Mouse (Mus musculus): ENCODE measurements around the gene Psen2. TPM values are rescaled to one million over a fixed set of nuclear protein-coding genes. Genes with fewer than 3 reads are reported as not detected.

Gene Psen2
- polyA plus RNA-seq, 1 experiment from 2014 or later = 9.4 TPM

DNA sequence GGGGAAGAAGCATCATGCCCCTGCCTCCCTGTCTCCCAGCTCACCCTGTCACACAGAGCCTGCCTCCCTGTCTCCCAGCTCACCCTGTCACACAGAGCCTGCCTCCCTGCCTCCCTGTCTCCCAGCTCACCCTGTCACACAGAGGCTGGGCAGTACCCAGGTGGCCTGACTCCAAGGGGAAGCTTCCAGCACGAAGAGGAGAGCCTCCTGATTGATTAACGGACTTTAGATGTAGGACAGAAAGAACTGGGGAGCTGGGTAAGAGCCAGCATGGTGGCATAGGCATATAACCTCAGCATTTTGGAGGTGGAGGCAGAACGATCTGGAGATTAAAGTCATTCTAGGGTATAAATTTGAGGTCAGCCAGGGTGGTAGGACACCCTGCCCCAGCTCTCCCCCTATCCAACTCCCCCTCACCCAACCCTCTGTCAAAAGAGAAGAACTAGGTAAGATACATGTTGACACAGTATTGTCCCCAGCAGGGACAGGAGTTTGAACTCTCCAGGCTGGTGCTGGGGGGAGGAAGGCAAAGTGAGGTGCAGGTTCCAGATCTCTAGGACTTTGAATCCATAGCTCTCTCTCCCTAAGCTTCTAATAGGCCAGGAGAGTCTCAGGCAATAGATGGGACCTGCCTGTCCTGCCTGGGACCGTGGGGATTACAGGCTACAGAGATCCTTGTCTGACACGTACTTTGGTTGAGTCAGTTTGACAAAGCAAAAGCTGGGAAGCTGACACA is 46.5 kb downstream of the Psen2 start:
- no peak for ATAC-seq (ENCODE audit: insufficient number of reproducible peaks, insufficient read depth, low FRiP score, low TSS enrichment, low read depth)
- Histone ChIP-seq H3K4me3 (no peak overlapping the region), H3K4me2 (no peak overlapping the region), H3K4me1 (0 out of 2 replicates have a peak, but pooled peaks cover 4% of the 10 kb centered on the region), H3K9me3 (no peaks in the 10 kb centered on the region), H3K36me3 (no peaks in the 10 kb centered on the region), H3K27ac (no peak overlapping the region), H3K9ac (no peak overlapping the region), H3K27me3 (no peaks in the 10 kb centered on the region)
- WGBS = 64% methylated on average over 5 of the region's 5 CpGs

GRCm38 (mm10) chr1:180215044-180215443 is 48.2 kb downstream of the Psen2 start:
- ATAC-seq (ENCODE audit: insufficient number of reproducible peaks, insufficient read depth, low FRiP score, low TSS enrichment, low read depth) = peak; percentile 78; the same call in 1 of the 2 replicates
- Histone ChIP-seq H3K4me3 (no peak overlapping the region), H3K36me3 (no peaks in the 10 kb centered on the region), H3K4me1 (no peaks in the 10 kb centered on the region), H3K4me2 (no peak overlapping the region), H3K27me3 (no peaks in the 10 kb centered on the region), H3K9me3 (no peaks in the 10 kb centered on the region), H3K9ac (no peak overlapping the region), H3K27ac (no peak overlapping the region)
- 22% methylated on average over 4 of the region's 4 CpGs for WGBS

GRCm38 (mm10) chr1:180212911-180213310 is 50.3 kb downstream of the Psen2 start:
- no peaks in the 10 kb centered on the region for H3K36me3 ChIP-seq
- no peak for ATAC-seq (ENCODE audit: insufficient number of reproducible peaks, insufficient read depth, low FRiP score, low TSS enrichment, low read depth)
- no peaks in the 10 kb centered on the region for H3K9me3 ChIP-seq
- no peak overlapping the region for H3K4me2 ChIP-seq
- no peaks in the 10 kb centered on the region for H3K4me1 ChIP-seq
- no peak overlapping the region for H3K9ac ChIP-seq
- 89% methylated on average over 5 of the region's 5 CpGs for WGBS
- H3K27me3 ChIP-seq = no peaks in the 10 kb centered on the region
- no peak overlapping the region for H3K4me3 ChIP-seq
- H3K27ac ChIP-seq = no peak overlapping the region

DNA sequence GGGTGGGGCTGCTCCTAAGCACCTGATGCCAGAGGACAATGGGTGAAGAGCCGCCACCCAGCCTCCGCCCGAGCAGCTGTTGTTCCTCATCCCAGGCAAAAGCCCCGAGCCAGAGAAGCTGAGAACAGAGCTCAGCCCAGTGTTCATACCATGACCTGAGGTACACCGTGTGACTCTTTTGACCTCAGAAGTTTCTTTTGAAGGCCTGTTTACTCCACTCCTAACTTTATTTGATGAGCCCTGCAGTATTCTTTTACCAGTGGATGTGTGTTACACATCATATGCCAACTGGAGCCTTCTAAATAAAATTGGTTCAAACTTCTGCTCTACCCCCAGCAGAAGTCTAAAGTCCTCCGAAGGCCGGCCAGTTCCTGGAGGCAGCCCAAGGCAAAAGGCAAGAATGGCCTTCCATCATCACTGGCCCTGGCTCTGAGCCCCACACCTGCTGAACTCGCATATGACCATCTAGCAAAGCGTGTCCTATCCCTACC is 52.4 kb downstream of the Psen2 start:
- Histone ChIP-seq H3K4me2 (no peak overlapping the region), H3K9me3 (no peaks in the 10 kb centered on the region), H3K4me1 (no peaks in the 10 kb centered on the region), H3K9ac (no peak overlapping the region), H3K36me3 (no peaks in the 10 kb centered on the region), H3K27ac (no peak overlapping the region), H3K4me3 (no peak overlapping the region), H3K27me3 (no peaks in the 10 kb centered on the region)
- 83% methylated on average over 9 of the region's 9 CpGs for WGBS
- no peak for ATAC-seq (ENCODE audit: insufficient number of reproducible peaks, insufficient read depth, low FRiP score, low TSS enrichment, low read depth)

DNA sequence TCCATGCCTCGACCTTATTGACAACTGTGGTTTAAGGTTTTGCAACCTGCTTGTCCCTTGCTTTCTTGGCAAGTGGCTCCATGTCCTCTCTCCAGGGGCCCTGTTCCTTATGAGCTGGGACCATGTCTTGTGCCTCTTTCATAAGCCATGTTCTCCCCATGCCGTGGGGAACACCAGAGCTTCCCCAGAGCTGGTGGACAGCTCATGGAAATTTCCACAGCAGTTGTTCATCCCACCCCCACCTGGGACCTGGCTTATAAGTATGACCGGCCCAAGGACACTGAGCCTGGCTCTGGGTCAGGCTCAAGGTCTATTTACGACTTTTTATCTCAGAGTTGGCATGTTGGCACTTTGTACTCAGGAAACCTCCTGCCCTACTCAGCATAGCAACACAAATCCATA is 53.2 kb downstream of the Psen2 start:
- Histone ChIP-seq H3K36me3 (no peaks in the 10 kb centered on the region), H3K9ac (no peak overlapping the region), H3K27me3 (no peaks in the 10 kb centered on the region), H3K27ac (no peak overlapping the region), H3K4me2 (no peak overlapping the region), H3K9me3 (no peaks in the 10 kb centered on the region), H3K4me1 (no peaks in the 10 kb centered on the region), H3K4me3 (no peak overlapping the region)
- 72% methylated on average over 4 of the region's 4 CpGs for WGBS
- ATAC-seq (ENCODE audit: insufficient number of reproducible peaks, insufficient read depth, low FRiP score, low TSS enrichment, low read depth) = no peak

DNA sequence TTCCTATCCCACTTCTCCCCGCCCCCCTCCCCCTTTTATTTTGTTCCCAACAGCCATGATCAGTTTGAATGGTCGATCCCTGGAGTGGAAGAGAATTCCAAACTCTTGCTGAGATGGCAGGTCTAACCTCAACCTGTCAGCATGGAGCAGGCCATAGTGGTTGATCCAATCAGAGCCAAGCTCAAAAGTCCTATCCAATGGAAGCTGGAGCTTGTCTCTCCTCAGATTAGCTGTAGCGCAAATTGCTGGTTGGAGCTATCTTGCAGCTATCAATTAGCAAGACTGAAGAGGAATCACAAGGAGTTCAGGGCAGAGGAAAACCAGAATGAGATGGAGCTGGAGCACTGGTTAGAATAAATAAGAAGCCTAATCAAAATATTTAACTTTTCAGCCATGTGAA is 54.9 kb downstream of the Psen2 start:
- no peaks in the 10 kb centered on the region for H3K27me3 ChIP-seq
- H3K27ac ChIP-seq = no peak overlapping the region
- no peaks in the 10 kb centered on the region for H3K9me3 ChIP-seq
- no peaks in the 10 kb centered on the region for H3K36me3 ChIP-seq
- no peak overlapping the region for H3K9ac ChIP-seq
- WGBS = 80% methylated on average over 3 of the region's 3 CpGs
- no peak overlapping the region for H3K4me3 ChIP-seq
- H3K4me1 ChIP-seq = no peaks in the 10 kb centered on the region
- no peak overlapping the region for H3K4me2 ChIP-seq
- no peak for ATAC-seq (ENCODE audit: insufficient number of reproducible peaks, insufficient read depth, low FRiP score, low TSS enrichment, low read depth)

DNA sequence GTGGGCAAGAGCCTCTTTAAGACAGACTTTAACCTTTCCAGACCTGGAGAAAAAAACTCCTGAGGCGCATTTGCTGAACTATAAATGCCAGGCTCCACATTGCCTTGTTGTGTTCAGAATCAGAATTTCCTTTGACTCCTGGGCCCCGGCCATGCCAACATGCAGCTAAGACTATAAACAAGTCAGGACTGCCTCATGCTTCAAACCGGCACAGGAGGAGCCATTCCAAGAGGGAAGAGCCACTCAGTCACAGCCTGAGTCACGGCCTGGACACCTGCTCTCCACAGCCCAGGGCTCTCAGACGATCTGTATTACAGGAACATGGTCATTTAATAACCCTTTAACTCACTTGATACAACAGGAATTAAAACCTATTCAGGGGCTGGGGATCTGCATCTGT is 62.5 kb downstream of the Psen2 start:
- Histone ChIP-seq H3K9me3 (no peaks in the 10 kb centered on the region), H3K9ac (no peak overlapping the region), H3K27ac (no peak overlapping the region), H3K27me3 (no peaks in the 10 kb centered on the region), H3K36me3 (no peaks in the 10 kb centered on the region), H3K4me1 (peaks cover 6% of the 10 kb centered on the region), H3K4me3 (no peak overlapping the region), H3K4me2 (no peak overlapping the region)
- WGBS = 64% methylated on average over 5 of the region's 5 CpGs
- ATAC-seq (ENCODE audit: insufficient number of reproducible peaks, insufficient read depth, low FRiP score, low TSS enrichment, low read depth) = no peak

DNA sequence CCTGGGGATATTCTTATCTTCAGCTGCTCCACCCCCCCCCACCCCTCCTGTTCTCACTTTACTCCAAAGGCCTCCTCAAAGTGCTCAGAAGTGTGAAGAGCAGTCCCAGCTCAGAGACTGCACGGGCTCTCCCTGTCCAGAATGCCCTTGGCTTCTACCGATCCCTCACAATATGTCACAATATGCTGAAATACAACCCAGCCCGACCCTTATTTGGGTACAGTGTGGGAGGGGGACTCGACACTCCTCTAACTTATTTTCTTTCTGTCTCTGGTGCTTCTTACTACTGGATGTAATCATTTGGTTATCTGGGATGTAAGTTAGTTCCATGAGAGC is 63.6 kb downstream of the Psen2 start:
- no peak overlapping the region for H3K4me3 ChIP-seq
- H3K27ac ChIP-seq = no peak overlapping the region
- H3K36me3 ChIP-seq = no peaks in the 10 kb centered on the region
- no peaks in the 10 kb centered on the region for H3K9me3 ChIP-seq
- H3K4me2 ChIP-seq = no peak overlapping the region
- no peak overlapping the region for H3K9ac ChIP-seq
- H3K27me3 ChIP-seq = no peaks in the 10 kb centered on the region
- ATAC-seq (ENCODE audit: insufficient number of reproducible peaks, insufficient read depth, low FRiP score, low TSS enrichment, low read depth) = no peak
- 62% methylated on average over 4 of the region's 4 CpGs for WGBS
- peaks cover 12% of the 10 kb centered on the region for H3K4me1 ChIP-seq

DNA sequence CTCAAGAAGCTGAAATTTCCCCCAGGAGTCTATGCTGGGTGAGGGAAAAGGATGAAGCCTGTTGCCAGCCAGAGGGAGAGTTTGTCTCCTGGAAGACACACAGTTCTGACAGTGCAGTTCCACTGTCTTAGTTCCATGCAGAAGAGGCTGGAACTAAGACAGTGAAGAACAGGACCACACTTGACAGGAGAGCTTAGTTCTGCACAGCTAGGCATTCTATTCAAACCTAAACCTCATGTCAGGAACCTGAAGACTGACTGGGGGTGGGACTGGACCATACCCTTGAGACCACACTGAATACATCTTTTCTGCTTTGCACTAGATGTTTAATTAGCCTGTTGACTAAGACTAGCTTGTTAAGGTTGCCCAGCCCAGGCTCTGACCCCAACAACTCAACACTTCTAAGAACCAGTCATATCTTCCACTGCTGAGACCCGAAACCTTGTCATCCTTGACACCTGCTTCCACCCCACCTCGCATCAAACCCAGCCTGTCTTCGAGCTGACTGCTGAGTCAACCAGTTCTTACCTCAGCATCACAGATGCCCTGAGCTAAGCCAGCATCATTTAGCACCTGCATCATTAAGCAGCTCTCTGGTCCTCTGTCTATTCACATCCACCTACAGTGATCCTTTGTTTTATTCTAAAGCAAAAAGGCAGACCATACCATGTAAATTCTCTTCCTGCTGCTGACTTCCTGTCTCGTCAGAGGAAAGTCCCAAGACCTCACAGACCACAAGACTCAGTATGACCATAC is 64.1 kb downstream of the Psen2 start, which contains the start of gene Coq8a:
Gene Coq8a, minus strand, starts transcription at position 644 of the 756 bp plus-strand sequence.
- Histone ChIP-seq H3K36me3 (no peaks in the 10 kb centered on the region), H3K4me3 (no peak within 1 kb of the TSS), H3K27me3 (peaks cover 5% of the 10 kb centered on the region), H3K4me2 (no peak within 1 kb of the TSS), H3K27ac (no peak within 1 kb of the TSS), H3K4me1 (peaks cover 15% of the 10 kb centered on the region), H3K9ac (no peak within 1 kb of the TSS), H3K9me3 (no peaks in the 10 kb centered on the region)
- no peak for ATAC-seq (ENCODE audit: insufficient number of reproducible peaks, insufficient read depth, low FRiP score, low TSS enrichment, low read depth)
- WGBS = 56% methylated on average over 4 of the region's 4 CpGs

GRCm38 (mm10) chr1:180197956-180198355 is 65.3 kb downstream of the Psen2 start:
- Histone ChIP-seq H3K27me3 (peaks cover 8% of the 10 kb centered on the region), H3K9me3 (no peaks in the 10 kb centered on the region), H3K36me3 (no peaks in the 10 kb centered on the region), H3K4me2 (no peak overlapping the region), H3K27ac (no peak overlapping the region), H3K9ac (no peak overlapping the region), H3K4me1 (peaks cover 15% of the 10 kb centered on the region), H3K4me3 (no peak overlapping the region)
- ATAC-seq (ENCODE audit: insufficient number of reproducible peaks, insufficient read depth, low FRiP score, low TSS enrichment, low read depth) = no peak
- 77% methylated on average over 3 of the region's 3 CpGs for WGBS

DNA sequence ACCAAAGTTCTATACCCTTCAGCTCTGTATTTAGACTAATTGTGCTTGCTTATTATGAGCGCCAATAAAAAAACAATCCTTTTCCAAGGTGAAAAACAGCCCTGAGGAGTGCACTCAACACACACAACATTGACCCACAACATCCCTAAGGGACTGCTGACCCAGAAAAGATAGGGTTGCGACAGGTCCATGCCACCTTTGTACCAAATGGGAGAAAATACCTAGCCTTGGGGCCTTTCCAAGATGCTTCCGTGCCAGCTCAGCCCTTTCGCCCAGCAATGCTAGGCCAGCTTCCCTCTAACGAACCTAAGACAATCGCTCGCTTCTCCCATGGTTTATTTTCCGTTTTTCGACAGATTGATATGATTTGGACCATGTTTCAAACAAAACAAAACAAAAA is 66.7 kb downstream of the Psen2 start:
- no peak for ATAC-seq (ENCODE audit: insufficient number of reproducible peaks, insufficient read depth, low FRiP score, low TSS enrichment, low read depth)
- H3K9me3 ChIP-seq = no peaks in the 10 kb centered on the region
- no peak overlapping the region for H3K9ac ChIP-seq
- peak overlapping the region; percentile 91 for H3K4me2 ChIP-seq
- no peaks in the 10 kb centered on the region for H3K36me3 ChIP-seq
- 92% methylated on average over 9 of the region's 9 CpGs for WGBS
- peaks cover 12% of the 10 kb centered on the region for H3K27me3 ChIP-seq
- no peak overlapping the region for H3K27ac ChIP-seq
- H3K4me1 ChIP-seq = peaks cover 15% of the 10 kb centered on the region
- peak overlapping the region; percentile 71 for H3K4me3 ChIP-seq
